Mouse (Mus musculus): Measurements from ENCODE around the gene Cfap36. TPM values are rescaled to one million over a fixed set of nuclear protein-coding genes. Genes with fewer than 3 reads are reported as not detected.

The Cfap36 gene
- polyA plus RNA-seq, 1 experiment from 2014 or later: 26.9 TPM

DNA sequence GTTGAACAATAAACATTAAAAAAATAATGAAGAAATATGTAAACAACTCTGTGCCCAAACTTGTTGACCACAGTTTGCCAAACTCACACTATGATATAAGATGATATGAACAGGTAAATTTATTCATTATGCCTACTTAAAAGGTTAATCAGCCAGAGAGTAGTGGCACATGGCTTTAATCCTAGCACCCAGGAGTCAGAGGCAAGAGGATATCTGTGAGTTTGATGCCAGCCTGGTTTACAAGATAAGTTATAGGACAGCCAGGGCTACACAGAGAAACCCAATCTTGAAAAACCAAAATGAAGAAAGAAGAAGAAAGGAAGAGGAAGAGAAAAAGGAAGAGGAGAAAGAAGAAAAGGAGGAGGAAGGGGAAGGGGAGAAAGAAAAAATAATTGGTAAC lies 9.8 kb downstream of the Cfap36 start:
- ATAC-seq: no peak
- no peak overlapping the region for H3K27ac ChIP-seq (ENCODE audit: low read depth, low read length)
- no peaks in the 10 kb centered on the region for H3K27me3 ChIP-seq (replicated peaks; ENCODE audit: control insufficient read depth, insufficient read depth, low read length)
- no peaks in the 10 kb centered on the region for H3K9me3 ChIP-seq (ENCODE audit: control insufficient read depth)
- H3K9ac ChIP-seq (ENCODE audit: low read depth, low read length): no peak overlapping the region
- peaks cover 7% of the 10 kb centered on the region; the same call in 1 of the 2 replicates for H3K36me3 ChIP-seq (ENCODE audit: control insufficient read depth, insufficient read depth)
- H3K4me1 ChIP-seq (replicated peaks; ENCODE audit: control insufficient read depth, insufficient read depth, low read length): no peaks in the 10 kb centered on the region
- no peak for TF ChIP-seq CTCF (IDR thresholded peaks at IDR 0.05; ENCODE audit: low read depth)
- no peak overlapping the region for H3K4me2 ChIP-seq (replicated peaks; ENCODE audit: low read depth)
- H3K4me3 ChIP-seq (ENCODE audit: low read depth, low read length): no peak overlapping the region

DNA sequence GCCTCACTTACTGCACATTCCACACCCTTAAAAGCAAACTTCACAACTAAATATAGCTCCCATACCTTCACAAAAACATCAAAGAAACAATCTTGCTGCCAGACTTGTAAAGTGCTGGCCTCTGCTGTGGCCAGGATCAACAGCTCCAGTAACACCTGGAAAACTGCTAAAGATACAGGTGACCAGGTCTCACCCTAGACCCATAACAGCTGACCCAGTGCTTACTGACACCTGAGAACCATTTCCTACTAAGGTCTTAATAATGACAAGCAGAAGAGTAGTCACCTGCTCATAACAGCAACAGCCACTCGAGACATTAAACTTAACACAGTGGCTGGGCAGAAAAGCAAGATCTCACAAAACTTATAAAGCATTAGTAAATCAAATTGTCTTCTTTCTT lies 13.6 kb downstream of the Cfap36 start:
- Histone ChIP-seq H3K4me2 (replicated peaks; ENCODE audit: low read depth) (no peak overlapping the region), H3K4me3 (ENCODE audit: low read depth, low read length) (no peak overlapping the region), H3K9me3 (ENCODE audit: control insufficient read depth) (no peaks in the 10 kb centered on the region), H3K4me1 (replicated peaks; ENCODE audit: control insufficient read depth, insufficient read depth, low read length) (no peaks in the 10 kb centered on the region), H3K27me3 (replicated peaks; ENCODE audit: control insufficient read depth, insufficient read depth, low read length) (no peaks in the 10 kb centered on the region), H3K36me3 (ENCODE audit: control insufficient read depth, insufficient read depth) (peaks cover 22% of the 10 kb centered on the region), H3K9ac (ENCODE audit: low read depth, low read length) (no peak overlapping the region), H3K27ac (ENCODE audit: low read depth, low read length) (no peak overlapping the region)
- ATAC-seq: no peak
- 77% methylated on average over 1 of the region's 1 CpGs for WGBS
- TF ChIP-seq CTCF (IDR thresholded peaks at IDR 0.05; ENCODE audit: low read depth): no peak

DNA sequence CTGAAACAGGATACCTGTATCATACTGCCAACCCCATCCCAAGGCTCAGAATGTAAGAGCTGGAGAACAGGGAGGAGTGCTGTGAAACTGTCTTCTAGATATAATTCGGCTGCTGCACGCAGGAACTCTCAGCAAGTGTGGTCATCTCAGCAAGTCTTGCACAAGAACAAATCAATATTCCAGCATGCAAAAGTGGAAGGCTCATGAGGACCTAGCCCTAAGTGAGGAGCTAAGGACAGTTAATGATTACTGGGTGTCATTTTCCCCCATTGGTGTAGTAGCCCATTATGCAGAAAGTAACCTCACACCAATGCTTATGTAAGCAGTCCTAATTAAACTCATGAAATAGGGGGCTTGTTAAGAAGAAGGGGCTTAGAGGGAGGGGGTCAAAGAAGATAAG lies 18.3 kb downstream of the Cfap36 start:
- Histone ChIP-seq H3K9me3 (ENCODE audit: control insufficient read depth) (no peaks in the 10 kb centered on the region), H3K36me3 (ENCODE audit: control insufficient read depth, insufficient read depth) (peaks cover 36% of the 10 kb centered on the region), H3K9ac (ENCODE audit: low read depth, low read length) (no peak overlapping the region), H3K27ac (ENCODE audit: low read depth, low read length) (no peak overlapping the region), H3K4me2 (replicated peaks; ENCODE audit: low read depth) (no peak overlapping the region), H3K27me3 (replicated peaks; ENCODE audit: control insufficient read depth, insufficient read depth, low read length) (no peaks in the 10 kb centered on the region), H3K4me3 (ENCODE audit: low read depth, low read length) (no peak overlapping the region), H3K4me1 (replicated peaks; ENCODE audit: control insufficient read depth, insufficient read depth, low read length) (no peaks in the 10 kb centered on the region)
- ATAC-seq: no peak
- 85% methylated on average over 2 of the region's 2 CpGs for WGBS
- no peak for TF ChIP-seq CTCF (IDR thresholded peaks at IDR 0.05; ENCODE audit: low read depth)

DNA sequence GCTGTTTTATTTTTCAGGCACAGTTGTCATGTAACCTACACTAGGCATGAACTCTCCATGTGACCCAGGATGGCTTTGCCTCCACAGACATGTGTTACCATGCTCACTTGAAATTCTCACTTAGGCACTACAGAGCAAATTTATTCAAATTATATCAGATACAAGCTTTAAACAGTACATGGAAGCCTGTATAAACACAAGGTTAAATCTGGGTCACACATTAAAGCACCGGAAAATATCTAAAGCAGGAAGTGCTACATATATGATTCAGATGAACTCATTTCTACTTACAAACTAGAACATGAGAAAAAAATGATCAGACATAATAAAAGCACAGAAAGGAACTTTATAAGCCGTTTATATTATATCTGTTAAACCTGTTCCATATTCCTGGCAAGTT lies 22.5 kb downstream of the Cfap36 start:
- peaks cover 53% of the 10 kb centered on the region for H3K36me3 ChIP-seq (ENCODE audit: control insufficient read depth, insufficient read depth)
- no peaks in the 10 kb centered on the region for H3K27me3 ChIP-seq (replicated peaks; ENCODE audit: control insufficient read depth, insufficient read depth, low read length)
- H3K4me3 ChIP-seq (ENCODE audit: low read depth, low read length): no peak overlapping the region
- H3K9ac ChIP-seq (ENCODE audit: low read depth, low read length): no peak overlapping the region
- no peaks in the 10 kb centered on the region for H3K9me3 ChIP-seq (ENCODE audit: control insufficient read depth)
- no peak for TF ChIP-seq CTCF (IDR thresholded peaks at IDR 0.05; ENCODE audit: low read depth)
- ATAC-seq: no peak
- H3K4me2 ChIP-seq (replicated peaks; ENCODE audit: low read depth): no peak overlapping the region
- 83% methylated on average over 2 of the region's 2 CpGs for WGBS
- no peak overlapping the region for H3K27ac ChIP-seq (ENCODE audit: low read depth, low read length)
- H3K4me1 ChIP-seq (replicated peaks; ENCODE audit: control insufficient read depth, insufficient read depth, low read length): no peaks in the 10 kb centered on the region

DNA sequence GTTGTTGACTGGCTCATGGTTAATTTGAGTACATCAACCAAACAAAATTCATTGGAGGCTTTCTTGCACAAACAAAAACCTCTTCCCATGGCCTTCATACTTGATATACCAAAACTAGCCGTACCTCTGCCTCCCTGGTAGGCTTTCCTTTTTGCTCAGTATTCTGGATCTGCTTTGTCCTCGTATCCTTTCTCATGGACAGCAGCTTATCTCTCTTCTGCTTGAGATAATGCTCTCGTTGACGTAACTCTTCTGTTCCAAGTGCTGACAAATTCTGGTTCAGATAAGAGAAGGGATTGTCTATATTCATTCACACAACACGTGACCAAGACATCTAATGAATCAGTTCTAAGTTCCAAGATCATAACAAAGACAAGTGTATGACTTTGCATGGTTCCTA lies 24.9 kb downstream of the Cfap36 start:
- Histone ChIP-seq H3K36me3 (ENCODE audit: control insufficient read depth, insufficient read depth) (peaks cover 49% of the 10 kb centered on the region), H3K9me3 (ENCODE audit: control insufficient read depth) (no peaks in the 10 kb centered on the region), H3K27ac (ENCODE audit: low read depth, low read length) (no peak overlapping the region), H3K9ac (ENCODE audit: low read depth, low read length) (no peak overlapping the region), H3K4me1 (replicated peaks; ENCODE audit: control insufficient read depth, insufficient read depth, low read length) (no peaks in the 10 kb centered on the region), H3K4me2 (replicated peaks; ENCODE audit: low read depth) (no peak overlapping the region), H3K27me3 (replicated peaks; ENCODE audit: control insufficient read depth, insufficient read depth, low read length) (no peaks in the 10 kb centered on the region), H3K4me3 (ENCODE audit: low read depth, low read length) (no peak overlapping the region)
- TF ChIP-seq CTCF (IDR thresholded peaks at IDR 0.05; ENCODE audit: low read depth): no peak
- WGBS: 57% methylated on average over 5 of the region's 5 CpGs
- no peak for ATAC-seq

DNA sequence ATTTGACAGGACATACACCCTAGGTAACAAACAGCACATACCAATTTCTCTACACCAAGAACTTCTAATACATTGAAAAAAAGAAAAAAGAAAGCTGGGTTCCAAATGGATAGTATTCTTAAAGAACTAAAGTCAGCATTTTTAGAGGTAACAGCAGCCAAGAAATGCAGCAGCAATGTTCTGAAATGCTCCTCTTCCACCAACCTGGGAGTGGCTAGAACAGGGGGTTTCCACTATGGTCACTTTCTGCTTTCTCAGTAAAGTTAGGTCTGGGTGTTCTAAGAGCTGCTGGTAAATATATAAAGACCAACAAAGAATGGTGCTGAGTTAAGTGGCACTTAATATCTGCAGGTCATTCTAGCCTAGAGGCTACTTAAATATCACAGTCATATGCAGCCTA lies 28.2 kb downstream of the Cfap36 start:
- Histone ChIP-seq H3K4me2 (replicated peaks; ENCODE audit: low read depth) (no peak overlapping the region), H3K27ac (ENCODE audit: low read depth, low read length) (no peak overlapping the region), H3K9ac (ENCODE audit: low read depth, low read length) (no peak overlapping the region), H3K9me3 (ENCODE audit: control insufficient read depth) (no peaks in the 10 kb centered on the region), H3K4me1 (replicated peaks; ENCODE audit: control insufficient read depth, insufficient read depth, low read length) (no peaks in the 10 kb centered on the region), H3K27me3 (replicated peaks; ENCODE audit: control insufficient read depth, insufficient read depth, low read length) (no peaks in the 10 kb centered on the region), H3K4me3 (ENCODE audit: low read depth, low read length) (no peak overlapping the region), H3K36me3 (ENCODE audit: control insufficient read depth, insufficient read depth) (peaks cover 68% of the 10 kb centered on the region)
- no peak for TF ChIP-seq CTCF (IDR thresholded peaks at IDR 0.05; ENCODE audit: low read depth)
- no peak for ATAC-seq

DNA sequence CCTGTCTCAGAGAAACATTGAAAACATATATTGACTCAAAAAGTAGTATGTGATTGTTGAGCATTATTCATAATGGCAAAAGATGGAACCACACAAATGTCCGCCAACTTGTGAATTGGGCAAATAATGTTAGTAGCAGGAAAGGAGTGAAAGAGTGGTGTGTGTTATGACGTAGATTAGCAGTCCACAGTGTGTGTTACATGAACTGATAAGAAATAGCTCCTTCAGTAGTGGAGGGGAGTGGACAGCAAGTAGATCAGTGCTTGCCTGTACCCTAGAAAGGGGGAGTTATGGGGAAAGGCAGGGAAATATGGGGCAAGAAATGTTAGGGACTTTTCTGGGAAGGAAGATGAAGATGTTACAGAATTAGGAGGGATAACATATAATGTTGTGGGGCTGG lies 31.0 kb downstream of the Cfap36 start:
- Histone ChIP-seq H3K27me3 (replicated peaks; ENCODE audit: control insufficient read depth, insufficient read depth, low read length) (no peaks in the 10 kb centered on the region), H3K9ac (ENCODE audit: low read depth, low read length) (no peak overlapping the region), H3K4me3 (ENCODE audit: low read depth, low read length) (no peak overlapping the region), H3K27ac (ENCODE audit: low read depth, low read length) (no peak overlapping the region), H3K4me1 (replicated peaks; ENCODE audit: control insufficient read depth, insufficient read depth, low read length) (no peaks in the 10 kb centered on the region), H3K4me2 (replicated peaks; ENCODE audit: low read depth) (no peak overlapping the region), H3K36me3 (ENCODE audit: control insufficient read depth, insufficient read depth) (peaks cover 67% of the 10 kb centered on the region), H3K9me3 (ENCODE audit: control insufficient read depth) (no peaks in the 10 kb centered on the region)
- ATAC-seq: no peak
- TF ChIP-seq CTCF (IDR thresholded peaks at IDR 0.05; ENCODE audit: low read depth): no peak
- WGBS: 83% methylated on average over 2 of the region's 2 CpGs
